Mouse (Mus musculus): ENCODE results near the gene Ccrl2.

DNA sequence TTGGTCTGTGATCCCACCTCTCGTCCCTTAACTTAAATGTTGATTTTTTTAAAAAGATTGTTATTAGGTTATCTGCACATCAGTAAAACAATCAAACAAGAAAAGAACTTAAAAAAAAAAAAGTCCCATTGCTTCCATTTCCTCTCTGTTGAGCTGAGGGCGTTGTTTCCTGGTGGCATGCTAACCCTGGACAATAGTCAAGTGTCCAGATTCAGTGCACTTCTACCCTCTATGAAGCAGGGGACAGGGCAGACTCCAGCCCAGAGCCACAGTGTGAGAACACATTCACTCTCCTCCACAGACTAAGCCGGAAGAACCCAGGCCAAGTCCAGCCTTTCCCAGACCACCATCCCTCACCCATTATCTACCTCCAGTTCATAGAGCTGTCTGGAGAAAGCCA lies 8.9 kb downstream of the Ccrl2 start:
- TF ChIP-seq POLR2A (IDR thresholded peaks at IDR 0.05; ENCODE audit: control insufficient read depth, low read depth, low read length) (no peak), CTCF (IDR thresholded peaks at IDR 0.05; ENCODE audit: control insufficient read depth, insufficient read depth, insufficient replicate concordance, low read depth, low read length) (no peak)
